In genomic region chr3:69006246-69006760, GRCm38 (mm10) we compare ENCODE assay signal across 8 mouse cellular contexts. TPM values are rescaled to one million over a fixed set of nuclear protein-coding genes. Genes with fewer than 3 reads are reported as not detected.
DNase-seq lines count a peak whose midpoint lies in the region; ATAC-seq and TF ChIP-seq lines count a peak whose summit lies in the region.

No protein-coding gene starts in this region.

- H3K36me3 ChIP-seq in kidney, embryonic 15.5 days: peaks cover 5% of the 10 kb centered on the region
- no peaks in the 10 kb centered on the region for H3K36me3 ChIP-seq in hindbrain, embryonic 12.5 days
- no peaks in the 10 kb centered on the region for H3K36me3 ChIP-seq in macrophage (ENCODE audit: inconsistent target)

- peak overlapping the region; percentile 95 for H3K9ac ChIP-seq in kidney, embryonic 15.5 days
- H3K9ac ChIP-seq in hindbrain, embryonic 12.5 days: peak overlapping the region; percentile 87

- peaks cover 78% of the 10 kb centered on the region for H3K79me2 ChIP-seq in macrophage (ENCODE audit: inconsistent target)

- WGBS in kidney, embryonic 15.5 days: 4% methylated on average over 21 of the region's 21 CpGs
- 8% methylated on average over 21 of the region's 21 CpGs for WGBS in hindbrain, embryonic 12.5 days
- WGBS in macrophage (ENCODE audit: missing documents): 1% methylated on average over 21 of the region's 21 CpGs

- H3K27ac ChIP-seq in kidney, embryonic 15.5 days: peak overlapping the region; percentile 97
- H3K27ac ChIP-seq in bone marrow macrophage, adult 2 months (ENCODE audit: insufficient read depth, low read depth, low read length): peak overlapping the region; percentile 90
- peak overlapping the region; percentile 86; the same call in 1 of the 2 replicates for H3K27ac ChIP-seq in hindbrain, embryonic 12.5 days
- peak overlapping the region; percentile 66 for H3K27ac ChIP-seq in macrophage

- H3K27me3 ChIP-seq in kidney, embryonic 15.5 days: no peaks in the 10 kb centered on the region
- no peaks in the 10 kb centered on the region for H3K27me3 ChIP-seq in hindbrain, embryonic 12.5 days

- H3K9me3 ChIP-seq in kidney, embryonic 15.5 days (replicated peaks): no peaks in the 10 kb centered on the region
- no peaks in the 10 kb centered on the region for H3K9me3 ChIP-seq in hindbrain, embryonic 12.5 days (replicated peaks)

- TF ChIP-seq POLR2A in bone marrow macrophage, adult 2 months (IDR thresholded peaks at IDR 0.05; ENCODE audit: borderline replicate concordance, low read depth, low read length): no peak

- no peak for TF ChIP-seq CTCF in bone marrow macrophage, adult 2 months (IDR thresholded peaks at IDR 0.05; ENCODE audit: low read depth, low read length)

- peaks cover 14% of the 10 kb centered on the region for H3K4me1 ChIP-seq in kidney, embryonic 15.5 days
- H3K4me1 ChIP-seq in bone marrow macrophage, adult 2 months (ENCODE audit: control insufficient read depth, insufficient read depth, low read length): 0 out of 2 replicates have a peak, but pooled peaks cover 2% of the 10 kb centered on the region
- peaks cover 13% of the 10 kb centered on the region for H3K4me1 ChIP-seq in hindbrain, embryonic 12.5 days

- H3K4me2 ChIP-seq in kidney, embryonic 15.5 days: peak overlapping the region; percentile 75
- H3K4me2 ChIP-seq in hindbrain, embryonic 12.5 days (replicated peaks): peak overlapping the region; percentile 87

- ATAC-seq in kidney, embryonic 15.5 days (replicated peaks; ENCODE audit: low FRiP score): no peak
- ATAC-seq in hindbrain, embryonic 12.5 days (ENCODE audit: low FRiP score): no peak

- peak overlapping the region; percentile 67 for H3K4me3 ChIP-seq in kidney, embryonic 15.5 days (replicated peaks)
- H3K4me3 ChIP-seq in bone marrow macrophage, adult 2 months (ENCODE audit: insufficient read depth, low read length): peak overlapping the region; percentile 91
- peak overlapping the region; percentile 95 for H3K4me3 ChIP-seq in hindbrain, embryonic 12.5 days
- H3K4me3 ChIP-seq in macrophage (ENCODE audit: inconsistent target): peak overlapping the region; percentile 94

- DNase-seq in kidney, adult 18-20 months: no peak
- DNase-seq in thymus, postnatal 25 days: peak; percentile 60
- DNase-seq in frontal cortex, postnatal 14 days (ENCODE audit: low spot score in 2 of 2): no peak
- DNase-seq in urinary bladder, postnatal 14 days (ENCODE audit: low spot score): no peak

RNA-seq across cellular contexts. Expression of gene Smc4, which starts 1.8 kb away (rescaled TPM):
- 182 and 189 TPM in 2 replicates for polyA plus RNA-seq in kidney, embryonic 15.5 days (2015; fragmentation: Nextera tagmentation; extraction: Ambion mirVana)
- 94.1 and 100 TPM in 2 replicates for polyA plus RNA-seq in bone marrow macrophage, adult 2 months (2012; ENCODE audit: insufficient read depth, insufficient read length, missing spikeins)
- 131 TPM in 2 replicates for polyA plus RNA-seq in hindbrain, embryonic 12.5 days (2016; fragmentation: Nextera tagmentation; extraction: Ambion mirVana)
- total RNA-seq in macrophage (2018; cell fraction: chromatin; rRNA removed): 100 to 1,000 TPM in 20 of 26 experiments, 10 to 100 TPM in 6; 75.2 to 232 (median 125) TPM
- total RNA-seq in macrophage (2018; cell fraction: cytosol; rRNA removed): 10 to 100 TPM; 21.7 to 43.9 (median 29.9) TPM
- total RNA-seq in macrophage (2018; cell fraction: nucleus; rRNA removed): 100 to 1,000 TPM in 2 of 26 experiments, 10 to 100 TPM in 24; 33.8 to 118 (median 62.0) TPM
- 33.6 to 68.6 TPM (median 37.7 TPM) in 3 replicates for polyA plus RNA-seq in macrophage (2018)

RNA-seq across cellular contexts. Expression of gene Ift80, which starts 1.9 kb away (rescaled TPM):
- 18.9 and 19.4 TPM in 2 replicates for polyA plus RNA-seq in kidney, embryonic 15.5 days (2015; fragmentation: Nextera tagmentation; extraction: Ambion mirVana)
- 10.6 and 13.6 TPM in 2 replicates for polyA plus RNA-seq in bone marrow macrophage, adult 2 months (2012; ENCODE audit: insufficient read depth, insufficient read length, missing spikeins)
- 15.9 and 18.2 TPM in 2 replicates for polyA plus RNA-seq in hindbrain, embryonic 12.5 days (2016; fragmentation: Nextera tagmentation; extraction: Ambion mirVana)
- 10 to 100 TPM in 21 of 26 experiments, 1 to 10 TPM in 5; 3.5 to 53.6 (median 31.9) TPM for total RNA-seq in macrophage (2018; cell fraction: chromatin; rRNA removed)
- total RNA-seq in macrophage (2018; cell fraction: cytosol; rRNA removed): 1 to 10 TPM; 1.4 to 3.9 (median 2.5) TPM
- 10 to 100 TPM in 11 of 26 experiments, 1 to 10 TPM in 15; 3.3 to 42.8 (median 9.3) TPM for total RNA-seq in macrophage (2018; cell fraction: nucleus; rRNA removed)
- 1.2 to 3.4 TPM (median 3.0 TPM) in 3 replicates for polyA plus RNA-seq in macrophage (2018)

RNA-seq across cellular contexts. Expression of gene Trim59, which starts 38.3 kb away (rescaled TPM):
- 123 and 139 TPM in 2 replicates for polyA plus RNA-seq in kidney, embryonic 15.5 days (2015; fragmentation: Nextera tagmentation; extraction: Ambion mirVana)
- 22.1 and 23.7 TPM in 2 replicates for polyA plus RNA-seq in bone marrow macrophage, adult 2 months (2012; ENCODE audit: insufficient read depth, insufficient read length, missing spikeins)
- polyA plus RNA-seq in hindbrain, embryonic 12.5 days (2016; fragmentation: Nextera tagmentation; extraction: Ambion mirVana): 122 and 125 TPM in 2 replicates
- 10 to 100 TPM in 3 of 26 experiments, 1 to 10 TPM in 19, under 1 TPM in 3, not detected in 1; 0.71 to 13.3 (median 3.9) TPM for total RNA-seq in macrophage (2018; cell fraction: chromatin; rRNA removed)
- 1 to 10 TPM; 1.3 to 6.6 (median 2.7) TPM for total RNA-seq in macrophage (2018; cell fraction: cytosol; rRNA removed)
- total RNA-seq in macrophage (2018; cell fraction: nucleus; rRNA removed): 10 to 100 TPM in 2 of 26 experiments, 1 to 10 TPM in 23, under 1 TPM in 1; 0.69 to 13.9 (median 4.1) TPM
- 4.2 to 5.4 TPM (median 4.8 TPM) in 3 replicates for polyA plus RNA-seq in macrophage (2018)
